Mouse (Mus musculus): ENCODE results near the gene Nacc1. TPM values are rescaled to one million over a fixed set of nuclear protein-coding genes. Genes with fewer than 3 reads are reported as not detected.

Nacc1 gene
- polyA plus RNA-seq, 1 experiment from 2014 or later = 33.8 TPM

DNA sequence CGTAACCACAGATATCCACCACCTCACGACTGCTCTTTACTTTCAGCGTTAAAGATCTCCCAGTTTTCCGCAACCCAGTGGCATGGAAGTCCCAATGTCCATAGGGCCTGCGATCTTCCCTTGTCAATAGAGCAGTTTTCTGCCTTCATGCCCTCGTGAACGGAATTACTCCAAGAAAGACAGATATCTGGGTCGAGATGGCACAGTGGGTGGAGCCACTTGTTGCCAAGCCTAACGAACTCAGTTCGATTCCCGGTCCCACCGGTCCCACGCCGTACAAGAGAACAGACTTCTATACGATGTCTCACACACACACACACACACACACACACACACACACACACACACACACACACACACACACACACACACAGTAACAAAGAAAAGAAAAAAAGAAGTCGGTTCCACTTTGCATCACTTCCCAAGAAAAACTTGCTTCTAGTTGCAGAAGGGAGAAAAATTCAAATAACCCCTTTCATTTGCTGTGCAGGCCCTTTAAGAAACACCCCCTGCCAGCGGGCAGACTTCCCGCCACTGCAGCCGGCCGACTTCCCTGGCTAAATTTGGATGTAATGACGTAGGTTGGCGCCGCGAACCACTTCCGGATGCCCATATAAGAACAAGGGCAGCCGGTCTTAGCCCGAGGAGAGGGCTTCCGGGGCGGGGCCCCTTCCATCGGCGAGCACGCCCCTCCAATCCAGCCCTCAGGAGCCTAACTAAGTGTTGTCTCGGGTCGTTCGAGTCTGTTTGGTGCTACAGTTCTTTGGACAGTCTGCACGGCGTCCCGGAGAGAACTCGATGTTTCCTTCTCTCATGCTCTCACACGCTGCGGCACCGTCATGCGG, 24.0 kb downstream of the Nacc1 start:
- Histone ChIP-seq H3K27ac (ENCODE audit: low read depth) (peak overlapping the region; percentile 97), H3K36me3 (ENCODE audit: insufficient read depth) (peaks cover 6% of the 10 kb centered on the region), H3K4me2 (peak overlapping the region; percentile 89), H3K4me3 (ENCODE audit: low read depth, low read length) (peak overlapping the region; percentile 86), H3K9me3 (ENCODE audit: low read depth, low read length) (no peaks in the 10 kb centered on the region), H3K9ac (peak overlapping the region; percentile 72), H3K4me1 (ENCODE audit: insufficient read depth) (peaks cover 19% of the 10 kb centered on the region), H3K27me3 (ENCODE audit: insufficient read depth, low read length) (no peaks in the 10 kb centered on the region)
- peak; percentile 81 for ATAC-seq (ENCODE audit: insufficient read depth)
- WGBS = 3% methylated on average over 43 of the region's 43 CpGs
- peak; percentile 100 for DNase-seq
- no peak for TF ChIP-seq CTCF (IDR thresholded peaks at IDR 0.05; ENCODE audit: low read depth)

DNA sequence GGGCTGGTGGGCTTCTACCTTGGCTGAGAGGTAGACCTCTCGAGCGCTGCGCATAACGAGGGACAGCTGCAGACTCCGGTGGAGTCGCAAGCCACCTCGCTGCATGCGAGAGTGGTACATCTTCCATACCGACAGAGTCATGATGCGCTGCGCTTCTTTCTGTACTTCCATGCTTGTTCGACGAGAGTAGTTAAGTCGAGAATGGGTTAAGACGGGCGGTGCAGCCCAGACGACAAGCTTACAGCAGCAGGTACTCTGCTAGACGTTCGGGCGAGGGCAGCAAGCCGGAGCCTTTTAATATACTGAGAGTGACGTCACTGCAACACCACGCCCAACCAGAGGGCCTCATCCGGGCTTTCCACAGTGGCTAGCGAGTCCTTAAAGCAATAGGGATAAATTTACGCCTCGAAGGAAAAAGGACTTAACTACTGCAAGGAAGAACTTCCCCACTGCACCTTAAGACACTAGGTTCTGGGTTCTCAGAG, 25.0 kb downstream of the Nacc1 start, which contains the start of gene Ier2:
Gene Ier2, minus strand, starts transcription at position 272 of the 485 bp plus-strand sequence.
- peak within 1 kb of the TSS; percentile 97 for H3K27ac ChIP-seq (ENCODE audit: low read depth)
- WGBS = under 1% methylated on average over 27 of the region's 27 CpGs
- peak within 1 kb of the TSS; percentile 93 for H3K9ac ChIP-seq
- peak within 1 kb of the TSS; percentile 89 for H3K4me2 ChIP-seq
- TF ChIP-seq CTCF (IDR thresholded peaks at IDR 0.05; ENCODE audit: low read depth) = no peak
- ATAC-seq (ENCODE audit: insufficient read depth) = peak; percentile 67
- peaks cover 19% of the 10 kb centered on the region for H3K4me1 ChIP-seq (ENCODE audit: insufficient read depth)
- no peaks in the 10 kb centered on the region for H3K9me3 ChIP-seq (ENCODE audit: low read depth, low read length)
- DNase-seq = peak; percentile 99
- H3K36me3 ChIP-seq (ENCODE audit: insufficient read depth) = no peaks in the 10 kb centered on the region
- H3K27me3 ChIP-seq (ENCODE audit: insufficient read depth, low read length) = no peaks in the 10 kb centered on the region
- H3K4me3 ChIP-seq (ENCODE audit: low read depth, low read length) = peak within 1 kb of the TSS; percentile 86

DNA sequence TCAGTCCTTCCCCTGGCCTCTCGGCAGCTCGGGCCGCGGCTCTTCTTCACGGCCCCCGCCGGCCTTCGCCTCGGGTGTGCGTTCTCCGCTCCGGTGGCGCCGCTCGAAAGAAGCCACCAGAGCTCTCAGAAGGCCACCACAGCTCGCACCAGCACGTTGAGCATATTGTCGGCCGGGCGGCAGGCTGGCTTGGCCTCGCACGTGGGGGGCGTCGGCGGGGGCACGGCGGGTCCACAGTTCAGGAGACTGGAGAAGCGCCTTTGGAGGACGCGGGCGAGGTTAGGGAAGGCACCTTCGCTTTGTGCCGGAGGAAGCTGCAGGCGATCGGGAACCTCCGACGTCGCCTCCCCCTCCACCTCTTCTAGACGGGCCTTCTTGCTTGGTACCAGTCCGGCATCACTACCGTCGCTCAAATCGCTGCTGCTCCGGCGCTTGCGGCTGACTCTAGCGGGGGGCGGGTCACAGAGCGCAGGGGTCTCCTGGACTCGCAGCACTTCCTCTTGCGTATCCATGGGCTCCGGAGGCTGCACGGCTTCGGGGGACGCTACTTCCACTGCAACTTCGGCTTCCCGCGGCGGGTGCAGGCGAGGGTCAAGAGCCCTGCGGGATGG, 25.6 kb downstream of the Nacc1 start:
- H3K4me3 ChIP-seq (ENCODE audit: low read depth, low read length) = peak overlapping the region; percentile 86
- no peaks in the 10 kb centered on the region for H3K27me3 ChIP-seq (ENCODE audit: insufficient read depth, low read length)
- H3K27ac ChIP-seq (ENCODE audit: low read depth) = peak overlapping the region; percentile 97
- WGBS = under 1% methylated on average over 61 of the region's 61 CpGs
- DNase-seq (peak; percentile 62), ATAC-seq (ENCODE audit: insufficient read depth) (0 out of 2 replicates have a peak, but pooled peaks have one; percentile 4)
- no peaks in the 10 kb centered on the region for H3K36me3 ChIP-seq (ENCODE audit: insufficient read depth)
- peak overlapping the region; percentile 89 for H3K4me2 ChIP-seq
- H3K9ac ChIP-seq = peak overlapping the region; percentile 93
- H3K9me3 ChIP-seq (ENCODE audit: low read depth, low read length) = no peaks in the 10 kb centered on the region
- TF ChIP-seq CTCF (IDR thresholded peaks at IDR 0.05; ENCODE audit: low read depth) = no peak
- peaks cover 20% of the 10 kb centered on the region for H3K4me1 ChIP-seq (ENCODE audit: insufficient read depth)

- H3K4me2 ChIP-seq = peak overlapping the region; percentile 89
- H3K9ac ChIP-seq = peak overlapping the region; percentile 93
- ATAC-seq (ENCODE audit: insufficient read depth) (0 out of 2 replicates have a peak, but pooled peaks have one; percentile 4), DNase-seq (peak; percentile 84)
- peak overlapping the region; percentile 97 for H3K27ac ChIP-seq (ENCODE audit: low read depth)
- H3K4me3 ChIP-seq (ENCODE audit: low read depth, low read length) = peak overlapping the region; percentile 86
- H3K27me3 ChIP-seq (ENCODE audit: insufficient read depth, low read length) = no peaks in the 10 kb centered on the region
- H3K36me3 ChIP-seq (ENCODE audit: insufficient read depth) = no peaks in the 10 kb centered on the region
- WGBS = under 1% methylated on average over 24 of the region's 24 CpGs
- TF ChIP-seq CTCF (IDR thresholded peaks at IDR 0.05; ENCODE audit: low read depth) = no peak
- H3K9me3 ChIP-seq (ENCODE audit: low read depth, low read length) = no peaks in the 10 kb centered on the region
- H3K4me1 ChIP-seq (ENCODE audit: insufficient read depth) = peaks cover 26% of the 10 kb centered on the region
These were observed 26.2 kb downstream of the Nacc1 start for GRCm38 (mm10) chr8:84661458-84661871.

- Histone ChIP-seq H3K9me3 (ENCODE audit: low read depth, low read length) (no peaks in the 10 kb centered on the region), H3K27me3 (ENCODE audit: insufficient read depth, low read length) (no peaks in the 10 kb centered on the region), H3K27ac (ENCODE audit: low read depth) (peak overlapping the region; percentile 97), H3K4me1 (ENCODE audit: insufficient read depth) (peaks cover 30% of the 10 kb centered on the region), H3K9ac (peak overlapping the region; percentile 93), H3K4me2 (peak overlapping the region; percentile 89), H3K36me3 (ENCODE audit: insufficient read depth) (no peaks in the 10 kb centered on the region), H3K4me3 (ENCODE audit: low read depth, low read length) (peak overlapping the region; percentile 86)
- TF ChIP-seq CTCF (IDR thresholded peaks at IDR 0.05; ENCODE audit: low read depth) = no peak
- no peak for ATAC-seq (ENCODE audit: insufficient read depth)
- WGBS = under 1% methylated on average over 20 of the region's 20 CpGs
- peak; percentile 72 for DNase-seq
These were observed 26.7 kb downstream of the Nacc1 start for GRCm38 (mm10) chr8:84660819-84661457.

GRCm38 (mm10) chr8:84659936-84660818, 27.5 kb downstream of the Nacc1 start:
- ATAC-seq (ENCODE audit: insufficient read depth) = no peak
- no peaks in the 10 kb centered on the region for H3K9me3 ChIP-seq (ENCODE audit: low read depth, low read length)
- H3K4me2 ChIP-seq = peak overlapping the region; percentile 89
- H3K36me3 ChIP-seq (ENCODE audit: insufficient read depth) = no peaks in the 10 kb centered on the region
- TF ChIP-seq CTCF (IDR thresholded peaks at IDR 0.05; ENCODE audit: low read depth) = no peak
- peaks cover 28% of the 10 kb centered on the region for H3K4me1 ChIP-seq (ENCODE audit: insufficient read depth)
- peak overlapping the region; percentile 97 for H3K27ac ChIP-seq (ENCODE audit: low read depth)
- H3K4me3 ChIP-seq (ENCODE audit: low read depth, low read length) = peak overlapping the region; percentile 86
- WGBS = 3% methylated on average over 33 of the region's 33 CpGs
- DNase-seq = peak; percentile 82
- H3K27me3 ChIP-seq (ENCODE audit: insufficient read depth, low read length) = no peaks in the 10 kb centered on the region
- H3K9ac ChIP-seq = peak overlapping the region; percentile 93

Data from lung, embryonic 14.5 days (tissue).